In the genomic region with DNA sequence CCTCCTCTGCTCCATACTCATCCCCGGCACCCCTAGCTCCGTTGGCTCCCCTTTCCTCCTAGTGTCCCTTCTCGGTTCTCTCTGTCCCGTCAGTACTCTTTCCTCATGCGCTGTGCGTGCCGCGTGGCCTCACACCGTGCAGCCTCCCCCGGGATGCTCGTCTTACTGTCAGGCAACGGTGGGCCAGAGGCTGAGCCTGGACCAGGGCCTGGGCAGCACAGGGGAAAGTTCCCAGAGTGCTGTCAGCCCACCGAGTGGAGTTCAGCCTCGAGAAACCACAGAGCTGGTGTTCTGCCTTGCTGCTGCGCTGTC, we compare ENCODE assay signal across 8 mouse cellular contexts. TPM values are rescaled to one million over a fixed set of nuclear protein-coding genes. Genes with fewer than 3 reads are reported as not detected.
DNase-seq lines count a peak whose midpoint lies in the region; ATAC-seq and TF ChIP-seq lines count a peak whose summit lies in the region.

No protein-coding gene starts in this region.

- ATAC-seq in neural tube, embryonic 11.5 days (ENCODE audit: insufficient read depth, low FRiP score, low TSS enrichment): peak; percentile 57
- ATAC-seq in heart, embryonic 14.5 days (ENCODE audit: insufficient number of reproducible peaks, insufficient read depth, low FRiP score, low read depth): no peak
- ATAC-seq in liver, embryonic 14.5 days (ENCODE audit: insufficient read depth): peak; percentile 44
- ATAC-seq in stomach, embryonic 14.5 days (ENCODE audit: insufficient number of reproducible peaks, insufficient read depth, low FRiP score, low read depth): no peak; the same call in 1 of the 2 replicates

- H3K27ac ChIP-seq in neural tube, embryonic 11.5 days (ENCODE audit: low read depth, low read length): no peak overlapping the region; the same call in 1 of the 2 replicates
- H3K27ac ChIP-seq in cortical plate, adult 2 months (ENCODE audit: insufficient read depth, low read length): no peak overlapping the region
- peak overlapping the region; percentile 40 to 71; a peak in 3 of 4 replicates for H3K27ac ChIP-seq in heart, embryonic 14.5 days (replicated peaks in 1 of 2; ENCODE audit: control insufficient read depth in 1 of 2, insufficient read depth in 1 of 2, low read depth in 2 of 2, low read length in 2 of 2)
- peak overlapping the region; percentile 13 for H3K27ac ChIP-seq in liver, embryonic 14.5 days
- peak overlapping the region; percentile 44; the same call in 1 of the 2 replicates for H3K27ac ChIP-seq in stomach, embryonic 14.5 days (ENCODE audit: low read length)

- peak; percentile 25 for DNase-seq in neural tube, embryonic 11.5 days (ENCODE audit: low spot score)
- DNase-seq in neural tube, embryonic 10.5 days (ENCODE audit: extremely low spot score, low spot score): no peak
- DNase-seq in liver, embryonic 14.5 days (ENCODE audit: low read depth in 3 of 3, low spot score in 3 of 3): peak in 2 of 3 experiments; percentile 5 to 22
- DNase-seq in urinary bladder, postnatal 25 days (ENCODE audit: low spot score): no peak
- DNase-seq in cerebellum, adult 18-20 months: no peak

- peak overlapping the region; percentile 86 for H3K4me3 ChIP-seq in neural tube, embryonic 11.5 days (ENCODE audit: low read depth, low read length)
- H3K4me3 ChIP-seq in cortical plate, adult 2 months (ENCODE audit: insufficient read depth, low read length): peak overlapping the region; percentile 96
- peak overlapping the region; percentile 89 to 97 for H3K4me3 ChIP-seq in heart, embryonic 14.5 days (ENCODE audit: control insufficient read depth in 1 of 2, insufficient read depth in 1 of 2, low read depth in 1 of 2, low read length in 2 of 2)
- peak overlapping the region; percentile 58 to 82 for H3K4me3 ChIP-seq in liver, embryonic 14.5 days (ENCODE audit: insufficient read depth in 1 of 2, low read depth in 2 of 2, low read length in 2 of 2)
- H3K4me3 ChIP-seq in stomach, embryonic 14.5 days (ENCODE audit: low read depth, low read length): peak overlapping the region; percentile 87

- no peaks in the 10 kb centered on the region for H3K9me3 ChIP-seq in neural tube, embryonic 11.5 days (ENCODE audit: control insufficient read depth, low read length)
- H3K9me3 ChIP-seq in heart, embryonic 14.5 days (ENCODE audit: control insufficient read depth, low read length): no peaks in the 10 kb centered on the region
- H3K9me3 ChIP-seq in liver, embryonic 14.5 days (ENCODE audit: control insufficient read depth, low read length): no peaks in the 10 kb centered on the region
- H3K9me3 ChIP-seq in stomach, embryonic 14.5 days (ENCODE audit: control insufficient read depth, low read depth, low read length): no peaks in the 10 kb centered on the region

- TF ChIP-seq POLR2A in cortical plate, adult 2 months (IDR thresholded peaks at IDR 0.05; ENCODE audit: extremely low read depth, insufficient read depth, low read length): no peak

- TF ChIP-seq CTCF in cortical plate, adult 2 months (IDR thresholded peaks at IDR 0.05; ENCODE audit: extremely low read depth, insufficient read depth, low read length): no peak
- TF ChIP-seq CTCF in liver, embryonic 14.5 days (IDR thresholded peaks at IDR 0.05; ENCODE audit: low read depth): 0 out of 2 replicates have a peak, but pooled peaks have one; percentile 9

- TF ChIP-seq EP300 in liver, embryonic 14.5 days (IDR thresholded peaks at IDR 0.05; ENCODE audit: low read depth): no peak

- peak overlapping the region; percentile 93 for H3K4me2 ChIP-seq in neural tube, embryonic 11.5 days (ENCODE audit: low read depth)
- H3K4me2 ChIP-seq in heart, embryonic 14.5 days (ENCODE audit: low read length): peak overlapping the region; percentile 92
- H3K4me2 ChIP-seq in liver, embryonic 14.5 days (ENCODE audit: low read depth): peak overlapping the region; percentile 97
- peak overlapping the region; percentile 91 for H3K4me2 ChIP-seq in stomach, embryonic 14.5 days (replicated peaks; ENCODE audit: low read depth, low read length)

- H3K27me3 ChIP-seq in neural tube, embryonic 11.5 days (ENCODE audit: control insufficient read depth, insufficient read depth, low read length): no peaks in the 10 kb centered on the region
- H3K27me3 ChIP-seq in heart, embryonic 14.5 days (ENCODE audit: control insufficient read depth, insufficient read depth, low read length): no peaks in the 10 kb centered on the region
- no peaks in the 10 kb centered on the region for H3K27me3 ChIP-seq in liver, embryonic 14.5 days (ENCODE audit: control insufficient read depth, insufficient read depth, low read length)
- H3K27me3 ChIP-seq in stomach, embryonic 14.5 days (ENCODE audit: control insufficient read depth, insufficient read depth, low read length): no peaks in the 10 kb centered on the region

- H3K36me3 ChIP-seq in neural tube, embryonic 11.5 days (ENCODE audit: control insufficient read depth, insufficient read depth, low read length): no peaks in the 10 kb centered on the region
- no peaks in the 10 kb centered on the region for H3K36me3 ChIP-seq in heart, embryonic 14.5 days (ENCODE audit: control insufficient read depth, insufficient read depth, low read length)
- no peaks in the 10 kb centered on the region for H3K36me3 ChIP-seq in liver, embryonic 14.5 days (replicated peaks; ENCODE audit: control insufficient read depth, insufficient read depth, low read depth)
- no peaks in the 10 kb centered on the region for H3K36me3 ChIP-seq in stomach, embryonic 14.5 days (ENCODE audit: control insufficient read depth, insufficient read depth, low read length)

- H3K4me1 ChIP-seq in neural tube, embryonic 11.5 days (ENCODE audit: control insufficient read depth, insufficient read depth, low read length): peaks cover 11% of the 10 kb centered on the region
- H3K4me1 ChIP-seq in cortical plate, adult 2 months (ENCODE audit: control insufficient read depth, insufficient read depth, low read length): peaks cover 8% of the 10 kb centered on the region
- peaks cover 15 to 16% of the 10 kb centered on the region in 2 experiments; a peak in 3 of 4 replicates for H3K4me1 ChIP-seq in heart, embryonic 14.5 days (ENCODE audit: control insufficient read depth in 2 of 2, insufficient read depth in 2 of 2, low read length in 2 of 2)
- H3K4me1 ChIP-seq in liver, embryonic 14.5 days (replicated peaks; ENCODE audit: control insufficient read depth in 2 of 2, insufficient read depth in 2 of 2, low read length in 1 of 2): peaks cover 13 to 19% of the 10 kb centered on the region in 2 experiments
- H3K4me1 ChIP-seq in stomach, embryonic 14.5 days (ENCODE audit: control insufficient read depth, insufficient read depth, low read length): peaks cover 14% of the 10 kb centered on the region

- under 1% methylated on average over 15 of the region's 15 CpGs for WGBS in neural tube, embryonic 11.5 days
- under 1% methylated on average over 15 of the region's 15 CpGs for WGBS in heart, embryonic 14.5 days
- 0% methylated on average over 15 of the region's 15 CpGs for WGBS in liver, embryonic 14.5 days (ENCODE audit: insufficient replicate concordance)
- WGBS in stomach, embryonic 14.5 days: 0% methylated on average over 15 of the region's 15 CpGs

- peak overlapping the region; percentile 75 for H3K9ac ChIP-seq in neural tube, embryonic 11.5 days (ENCODE audit: low read length)
- H3K9ac ChIP-seq in heart, embryonic 14.5 days (ENCODE audit: low read length): peak overlapping the region; percentile 87
- peak overlapping the region; percentile 78 for H3K9ac ChIP-seq in liver, embryonic 14.5 days (replicated peaks)
- H3K9ac ChIP-seq in stomach, embryonic 14.5 days (replicated peaks; ENCODE audit: low read depth, low read length): peak overlapping the region; percentile 76

RNA-seq across cellular contexts. Expression of gene Ippk, which starts 0.5 kb away (rescaled TPM):
- 16.2 and 19.7 TPM in 2 replicates for polyA plus RNA-seq in neural tube, embryonic 11.5 days (2014; fragmentation: Nextera tagmentation; extraction: Ambion mirVana)
- 11.2 and 12.3 TPM in 2 replicates for polyA plus RNA-seq in cortical plate, adult 2 months (2012; rRNA removed)
- 10.8 and 11.2 TPM in 2 replicates for polyA plus RNA-seq in heart, embryonic 14.5 days (2014; fragmentation: Nextera tagmentation; extraction: Ambion mirVana)
- 3.0 and 4.0 TPM in 2 replicates for polyA plus RNA-seq in liver, embryonic 14.5 days (2012; rRNA removed)
- 7.1 and 7.2 TPM in 2 replicates for polyA plus RNA-seq in liver, embryonic 14.5 days (2014; fragmentation: Nextera tagmentation; extraction: Ambion mirVana)
- 16.3 and 17.8 TPM in 2 replicates for polyA plus RNA-seq in stomach, embryonic 14.5 days (2014; fragmentation: Nextera tagmentation; extraction: Ambion mirVana)

Comparison
In these comparisons a context has a peak if more than half of its experiments do, and no peak if none do; other contexts are left out.
1. DNase-seq: peak in neural tube, embryonic 11.5 days (single experiment) and liver, embryonic 14.5 days (2 of 3); none in neural tube, embryonic 10.5 days (single experiment), urinary bladder, postnatal 25 days (single experiment) and cerebellum, adult 18-20 months (0 of 2).
2. ATAC-seq: peak in neural tube, embryonic 11.5 days (single experiment) and liver, embryonic 14.5 days (single experiment); none in heart, embryonic 14.5 days (single experiment) and stomach, embryonic 14.5 days (single experiment).
3. H3K27ac ChIP-seq: peak in heart, embryonic 14.5 days (2 of 2), liver, embryonic 14.5 days (single experiment) and stomach, embryonic 14.5 days (single experiment); none in neural tube, embryonic 11.5 days (single experiment) and cortical plate, adult 2 months (single experiment).
4. Peak in every context shown above with its lines, with median percentiles within 50 percentile points of each other: H3K4me2 ChIP-seq, H3K4me3 ChIP-seq and H3K9ac ChIP-seq.